Mouse (Mus musculus): ENCODE measurements at regions not wholly inside any gene's neighbourhood (a gene's known extent, or its start where the extent isn't known, plus 50 kb on each side); places are given as distances from the start of the nearest gene placed in this dataset.
A peak's percentile ranks its signal among the peaks of the same experiment; 100 is the strongest.

DNA sequence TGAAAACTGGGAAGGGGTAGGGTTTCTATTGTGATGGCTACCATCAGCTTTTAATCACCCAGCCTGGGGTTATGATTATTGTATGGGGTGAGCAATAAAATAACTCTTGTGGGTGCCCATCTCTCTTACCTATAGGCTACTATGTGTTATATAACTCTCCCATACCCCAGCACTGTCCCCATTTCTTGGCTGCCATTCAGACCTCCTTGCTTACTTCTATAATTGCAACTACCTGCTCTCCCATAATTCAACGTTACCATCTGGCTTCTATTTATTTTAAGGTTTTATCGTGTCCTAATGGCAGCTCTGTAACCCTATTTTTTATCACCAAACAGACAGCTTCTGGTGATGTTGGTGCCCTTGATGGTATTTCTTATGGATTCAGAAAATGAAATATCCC, 414.2 kb downstream of the Btg1 start:
- H3K4me1 ChIP-seq, result no peaks in the 10 kb centered on the region
- H3K4me3 ChIP-seq (replicated peaks), result no peak overlapping the region
- no peak for ATAC-seq (ENCODE audit: insufficient number of reproducible peaks, low FRiP score, low TSS enrichment, low read depth)
- H3K27ac ChIP-seq (replicated peaks), result no peak overlapping the region
- H3K36me3 ChIP-seq, result no peaks in the 10 kb centered on the region
- H3K4me2 ChIP-seq (replicated peaks), result no peak overlapping the region
- no peaks in the 10 kb centered on the region for H3K27me3 ChIP-seq
- H3K9ac ChIP-seq, result no peak overlapping the region
- no peaks in the 10 kb centered on the region for H3K9me3 ChIP-seq (replicated peaks)
- WGBS, result 75% methylated on average over 2 of the region's 2 CpGs

DNA sequence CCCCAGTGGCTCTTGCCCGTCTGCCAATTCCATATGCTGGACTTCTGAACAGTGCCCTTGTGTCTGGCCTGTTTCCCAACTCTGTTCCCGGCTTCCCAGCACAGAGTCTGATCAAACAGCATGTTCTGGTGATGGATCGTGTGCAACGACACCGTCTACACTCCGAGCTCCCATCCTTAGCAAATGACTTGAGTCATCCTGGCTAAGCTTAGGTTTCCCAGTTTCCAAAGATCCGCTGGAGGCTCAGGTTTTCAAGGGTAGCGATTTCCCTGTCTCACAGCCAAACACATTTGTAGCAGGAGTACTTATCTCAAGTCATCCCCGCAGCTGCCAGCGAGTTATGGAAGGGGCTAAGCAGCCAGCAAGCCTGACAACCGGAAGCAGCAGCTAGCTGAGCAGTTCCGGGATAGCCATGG, 418.6 kb downstream of the Btg1 start:
- H3K27ac ChIP-seq (replicated peaks), result no peak overlapping the region
- no peaks in the 10 kb centered on the region for H3K36me3 ChIP-seq
- ATAC-seq (ENCODE audit: insufficient number of reproducible peaks, low FRiP score, low TSS enrichment, low read depth), result no peak
- 75% methylated on average over 12 of the region's 12 CpGs for WGBS
- H3K4me2 ChIP-seq (replicated peaks), result no peak overlapping the region
- no peak overlapping the region for H3K4me3 ChIP-seq (replicated peaks)
- no peaks in the 10 kb centered on the region for H3K9me3 ChIP-seq (replicated peaks)
- no peaks in the 10 kb centered on the region for H3K27me3 ChIP-seq
- H3K4me1 ChIP-seq, result no peaks in the 10 kb centered on the region
- no peak overlapping the region for H3K9ac ChIP-seq

GRCm38 (mm10) chr10:97038025-97038424, 421.2 kb downstream of the Btg1 start:
- no peaks in the 10 kb centered on the region for H3K36me3 ChIP-seq
- no peaks in the 10 kb centered on the region for H3K9me3 ChIP-seq (replicated peaks)
- H3K27me3 ChIP-seq, result no peaks in the 10 kb centered on the region
- H3K4me3 ChIP-seq (replicated peaks), result no peak overlapping the region
- H3K9ac ChIP-seq, result no peak overlapping the region
- no peak overlapping the region for H3K27ac ChIP-seq (replicated peaks)
- 44% methylated on average over 4 of the region's 4 CpGs for WGBS
- no peak for ATAC-seq (ENCODE audit: insufficient number of reproducible peaks, low FRiP score, low TSS enrichment, low read depth)
- no peak overlapping the region for H3K4me2 ChIP-seq (replicated peaks)
- no peaks in the 10 kb centered on the region for H3K4me1 ChIP-seq

DNA sequence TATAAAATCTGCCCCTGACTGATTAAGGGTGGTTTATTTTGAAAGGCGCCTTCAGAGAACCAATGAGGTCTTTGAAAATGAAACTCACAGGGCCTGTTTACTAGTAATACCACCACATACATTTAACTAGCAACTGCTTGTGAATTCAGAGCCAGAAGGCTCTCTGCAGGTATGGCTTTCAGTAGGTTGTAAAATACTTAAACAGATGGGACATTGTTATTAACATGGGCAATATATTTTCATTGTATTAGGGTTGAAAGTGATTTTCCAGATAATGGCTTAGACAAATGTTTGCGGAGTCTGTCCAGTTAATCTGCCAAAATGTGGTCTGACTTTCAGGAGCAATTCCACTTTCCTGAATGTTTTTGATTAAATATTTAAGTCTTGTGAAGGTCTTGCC, 430.8 kb downstream of the Btg1 start:
- H3K9ac ChIP-seq, result no peak overlapping the region
- H3K27ac ChIP-seq (replicated peaks), result no peak overlapping the region
- ATAC-seq (ENCODE audit: insufficient number of reproducible peaks, low FRiP score, low TSS enrichment, low read depth), result no peak
- no peaks in the 10 kb centered on the region for H3K36me3 ChIP-seq
- 88% methylated on average over 2 of the region's 2 CpGs for WGBS
- no peak overlapping the region for H3K4me2 ChIP-seq (replicated peaks)
- no peaks in the 10 kb centered on the region for H3K4me1 ChIP-seq
- H3K27me3 ChIP-seq, result no peaks in the 10 kb centered on the region
- H3K9me3 ChIP-seq (replicated peaks), result no peaks in the 10 kb centered on the region
- H3K4me3 ChIP-seq (replicated peaks), result no peak overlapping the region

DNA sequence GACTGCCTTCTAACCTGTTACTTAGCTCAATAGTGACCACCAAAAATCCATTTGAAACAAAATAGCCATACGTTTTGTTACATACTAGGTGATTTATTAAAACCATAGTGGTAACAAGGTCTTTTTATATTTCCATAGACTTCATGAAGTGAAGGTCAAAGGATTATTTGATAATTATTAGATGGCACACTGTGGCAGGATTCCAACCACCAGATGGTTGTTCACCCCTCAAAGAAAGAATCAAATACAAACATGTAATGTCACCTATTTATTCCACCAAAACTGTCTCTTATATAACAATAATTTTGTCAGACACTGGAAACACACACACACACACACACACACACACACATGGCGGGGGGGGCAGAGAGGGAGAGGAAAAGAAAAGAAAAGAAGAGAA, 431.2 kb downstream of the Btg1 start:
- Histone ChIP-seq H3K4me1 (no peaks in the 10 kb centered on the region), H3K27me3 (no peaks in the 10 kb centered on the region), H3K4me3 (replicated peaks) (no peak overlapping the region), H3K9ac (no peak overlapping the region), H3K27ac (replicated peaks) (no peak overlapping the region), H3K9me3 (replicated peaks) (no peaks in the 10 kb centered on the region), H3K4me2 (replicated peaks) (no peak overlapping the region), H3K36me3 (no peaks in the 10 kb centered on the region)
- 87% methylated on average over 2 of the region's 2 CpGs for WGBS
- ATAC-seq (ENCODE audit: insufficient number of reproducible peaks, low FRiP score, low TSS enrichment, low read depth), result no peak

DNA sequence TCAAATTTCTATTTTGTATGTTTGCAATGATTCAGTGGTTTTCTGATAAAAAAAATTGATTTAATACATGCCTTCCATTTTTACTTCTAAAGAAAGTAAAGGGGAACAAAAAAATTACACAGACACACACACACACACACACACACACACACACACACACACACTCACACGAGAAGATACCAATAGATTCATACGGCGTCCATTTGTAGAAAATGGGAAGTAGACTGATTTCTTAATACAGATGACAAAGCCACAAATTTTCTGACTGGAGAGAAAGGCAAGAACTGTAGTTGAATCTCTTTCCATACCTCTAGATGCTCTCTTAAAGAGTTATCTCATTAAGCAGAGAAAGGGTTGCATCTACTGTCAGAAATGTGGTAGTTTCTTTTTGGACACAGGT, 424.9 kb upstream of the Dcn start:
- no peaks in the 10 kb centered on the region for H3K27me3 ChIP-seq
- no peak overlapping the region for H3K4me3 ChIP-seq (replicated peaks)
- WGBS, result 86% methylated on average over 3 of the region's 3 CpGs
- no peak for ATAC-seq (ENCODE audit: insufficient number of reproducible peaks, low FRiP score, low TSS enrichment, low read depth)
- no peaks in the 10 kb centered on the region for H3K36me3 ChIP-seq
- no peak overlapping the region for H3K9ac ChIP-seq
- no peak overlapping the region for H3K27ac ChIP-seq (replicated peaks)
- no peaks in the 10 kb centered on the region for H3K4me1 ChIP-seq
- no peaks in the 10 kb centered on the region for H3K9me3 ChIP-seq (replicated peaks)
- H3K4me2 ChIP-seq (replicated peaks), result no peak overlapping the region

DNA sequence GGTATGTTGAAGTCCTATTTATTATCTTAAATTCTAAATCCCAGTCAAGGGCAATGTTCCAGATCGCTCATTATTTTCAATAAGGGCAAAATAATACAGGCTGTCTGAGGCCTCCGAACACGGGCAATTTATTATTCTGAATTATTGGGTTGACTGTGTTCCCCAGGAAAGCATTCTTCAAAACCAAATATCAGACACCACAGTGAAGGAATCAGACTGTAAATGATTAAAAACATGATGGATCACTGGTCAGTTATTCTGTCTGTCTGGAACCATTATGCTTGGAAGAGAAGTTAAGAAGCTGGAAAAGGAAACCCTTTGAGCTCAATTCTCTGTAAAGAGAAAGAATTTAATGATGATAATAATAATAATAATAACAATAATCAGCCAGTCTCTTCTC, 417.4 kb upstream of the Dcn start:
- 78% methylated on average over 3 of the region's 3 CpGs for WGBS
- ATAC-seq (ENCODE audit: insufficient number of reproducible peaks, low FRiP score, low TSS enrichment, low read depth), result no peak
- Histone ChIP-seq H3K27ac (replicated peaks) (no peak overlapping the region), H3K27me3 (no peaks in the 10 kb centered on the region), H3K9me3 (replicated peaks) (no peaks in the 10 kb centered on the region), H3K4me2 (replicated peaks) (no peak overlapping the region), H3K4me1 (no peaks in the 10 kb centered on the region), H3K4me3 (replicated peaks) (no peak overlapping the region), H3K36me3 (no peaks in the 10 kb centered on the region), H3K9ac (no peak overlapping the region)

- no peak overlapping the region for H3K4me3 ChIP-seq (replicated peaks)
These were observed 414.9 kb upstream of the Dcn start for GRCm38 (mm10) chr10:97064546-97064945.

GRCm38 (mm10) chr10:97078022-97078473, 401.4 kb upstream of the Dcn start:
- WGBS, result 43% methylated on average over 5 of the region's 5 CpGs
- Histone ChIP-seq H3K9ac (no peak overlapping the region), H3K27me3 (no peaks in the 10 kb centered on the region), H3K36me3 (no peaks in the 10 kb centered on the region), H3K27ac (replicated peaks) (peak overlapping the region; percentile 63), H3K4me3 (replicated peaks) (no peak overlapping the region), H3K4me2 (replicated peaks) (no peak overlapping the region), H3K4me1 (peaks cover 6% of the 10 kb centered on the region; the same call in 1 of the 2 replicates), H3K9me3 (replicated peaks) (no peaks in the 10 kb centered on the region)
- no peak for ATAC-seq (ENCODE audit: insufficient number of reproducible peaks, low FRiP score, low TSS enrichment, low read depth)

More at GRCm38 (mm10) chr10:97064546-97064945, 414.9 kb upstream of the Dcn start:
- no peak for ATAC-seq (ENCODE audit: insufficient number of reproducible peaks, low FRiP score, low TSS enrichment, low read depth)
- Histone ChIP-seq H3K36me3 (no peaks in the 10 kb centered on the region), H3K4me2 (replicated peaks) (no peak overlapping the region), H3K9ac (no peak overlapping the region), H3K27ac (replicated peaks) (no peak overlapping the region), H3K4me1 (no peaks in the 10 kb centered on the region), H3K9me3 (replicated peaks) (no peaks in the 10 kb centered on the region), H3K27me3 (no peaks in the 10 kb centered on the region)

- Histone ChIP-seq H3K9me3 (replicated peaks) (no peaks in the 10 kb centered on the region), H3K27ac (replicated peaks) (0 out of 2 replicates have a peak overlapping the region, but pooled peaks have one; percentile 17), H3K36me3 (no peaks in the 10 kb centered on the region), H3K4me2 (replicated peaks) (no peak overlapping the region), H3K4me1 (peaks cover 6% of the 10 kb centered on the region; the same call in 1 of the 2 replicates), H3K27me3 (no peaks in the 10 kb centered on the region), H3K9ac (no peak overlapping the region), H3K4me3 (replicated peaks) (no peak overlapping the region)
- ATAC-seq (ENCODE audit: insufficient number of reproducible peaks, low FRiP score, low TSS enrichment, low read depth), result no peak
- 66% methylated on average over 6 of the region's 6 CpGs for WGBS
These were observed 399.8 kb upstream of the Dcn start for GRCm38 (mm10) chr10:97079575-97079974.

- no peaks in the 10 kb centered on the region for H3K9me3 ChIP-seq (replicated peaks)
- 31% methylated on average over 5 of the region's 5 CpGs for whole genome bisulfite sequencing
- peak; percentile 67; the same call in 1 of the 2 replicates for ATAC-seq (ENCODE audit: insufficient number of reproducible peaks, low FRiP score, low TSS enrichment, low read depth)
- no peaks in the 10 kb centered on the region for H3K36me3 ChIP-seq
- H3K4me2 ChIP-seq (replicated peaks), result no peak overlapping the region
- no peaks in the 10 kb centered on the region for H3K27me3 ChIP-seq
- H3K4me3 ChIP-seq (replicated peaks), result no peak overlapping the region
- no peak overlapping the region for H3K27ac ChIP-seq (replicated peaks)
- no peak overlapping the region for H3K9ac ChIP-seq
- H3K4me1 ChIP-seq, result no peaks in the 10 kb centered on the region
These were observed 392.1 kb upstream of the Dcn start for GRCm38 (mm10) chr10:97087286-97087685.

GRCm38 (mm10) chr10:97090254-97090653, 389.2 kb upstream of the Dcn start:
- Histone ChIP-seq H3K9me3 (replicated peaks) (no peaks in the 10 kb centered on the region), H3K4me3 (replicated peaks) (no peak overlapping the region), H3K9ac (no peak overlapping the region), H3K4me1 (no peaks in the 10 kb centered on the region), H3K27me3 (no peaks in the 10 kb centered on the region), H3K27ac (replicated peaks) (no peak overlapping the region), H3K4me2 (replicated peaks) (no peak overlapping the region), H3K36me3 (no peaks in the 10 kb centered on the region)
- WGBS, result 67% methylated on average over 7 of the region's 7 CpGs
- no peak for ATAC-seq (ENCODE audit: insufficient number of reproducible peaks, low FRiP score, low TSS enrichment, low read depth)

Measured in embryonic facial prominence, embryonic 15.5 days (tissue).